Mouse (Mus musculus): ENCODE data around the gene Fam221b.

The Fam221b gene

DNA sequence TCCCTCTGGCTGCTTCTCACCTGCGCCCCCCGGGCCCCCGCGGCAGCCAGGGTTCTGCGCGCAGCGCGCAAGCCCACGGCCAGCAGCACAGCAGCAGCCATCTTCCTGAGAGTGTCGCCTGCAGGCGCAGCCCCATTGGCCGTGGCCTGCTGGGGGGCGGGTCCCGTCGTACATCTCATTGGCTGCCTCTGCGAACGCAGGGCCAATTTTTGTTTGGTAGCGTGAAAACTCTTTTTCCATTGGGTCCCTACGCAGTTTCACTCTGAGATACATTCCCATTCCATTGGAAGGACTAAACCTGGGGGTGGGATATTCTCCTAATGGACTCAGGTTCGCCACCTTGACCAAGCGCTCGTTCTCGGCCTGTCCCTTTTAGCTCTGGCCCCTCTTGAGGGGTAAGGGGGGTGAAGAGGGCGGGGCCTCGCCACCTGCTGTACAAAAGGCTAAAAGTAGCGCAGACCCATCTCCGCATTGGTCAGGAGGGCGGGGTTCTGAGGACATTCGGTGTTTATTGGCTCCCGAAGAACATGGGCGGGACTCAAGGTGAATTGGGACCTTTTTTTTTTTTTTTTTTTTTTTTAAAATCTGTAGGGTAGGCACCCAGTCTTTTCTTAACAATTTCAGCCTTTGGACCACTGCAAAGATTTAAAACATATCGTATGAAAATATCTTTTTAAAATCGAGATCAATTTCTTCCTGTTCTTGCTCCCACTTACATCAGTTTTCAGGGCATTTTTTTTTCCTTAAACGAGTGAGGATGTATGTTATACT, 12.4 kb downstream of the Fam221b start, which contains the start of gene Hint2:
Hint2 (minus strand) TSS at position 128 of the 771 bp plus-strand sequence.
- peak; percentile 84 for DNase-seq (ENCODE audit: low spot score)

DNA sequence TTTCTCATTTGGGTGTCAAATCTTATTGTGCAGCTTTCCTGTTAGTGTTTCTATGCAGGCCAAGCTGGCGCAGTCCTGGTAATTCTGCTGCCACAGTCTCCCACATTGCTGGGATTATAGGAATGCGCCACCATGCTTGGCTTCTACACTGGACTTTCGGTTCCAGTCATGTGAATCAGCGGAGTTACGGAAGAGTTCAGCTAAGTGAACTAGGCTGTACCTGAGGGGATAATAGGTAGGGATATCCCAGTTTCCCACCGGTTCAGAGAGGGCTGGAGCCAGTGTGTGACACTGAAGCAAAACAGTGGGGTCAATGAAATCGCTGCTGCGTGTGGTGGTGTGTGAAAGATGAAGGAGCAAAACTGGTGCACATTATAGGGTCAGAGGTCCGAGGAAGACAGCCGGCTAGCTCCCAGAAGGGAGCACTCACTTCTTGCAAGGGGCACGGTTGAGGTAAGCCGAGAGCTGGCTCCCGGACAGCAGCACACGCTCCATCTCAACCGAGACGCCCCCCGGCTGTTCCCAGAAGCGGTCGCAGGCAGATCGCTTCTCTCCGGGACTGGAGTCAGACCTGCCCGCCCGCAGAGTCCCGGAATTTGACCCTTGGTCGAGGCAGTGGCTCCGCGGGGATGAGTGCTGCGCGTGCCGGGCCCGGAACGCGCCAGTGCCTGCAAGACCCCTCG, 13.1 kb downstream of the Fam221b start:
- no peak for DNase-seq (ENCODE audit: low spot score)

DNA sequence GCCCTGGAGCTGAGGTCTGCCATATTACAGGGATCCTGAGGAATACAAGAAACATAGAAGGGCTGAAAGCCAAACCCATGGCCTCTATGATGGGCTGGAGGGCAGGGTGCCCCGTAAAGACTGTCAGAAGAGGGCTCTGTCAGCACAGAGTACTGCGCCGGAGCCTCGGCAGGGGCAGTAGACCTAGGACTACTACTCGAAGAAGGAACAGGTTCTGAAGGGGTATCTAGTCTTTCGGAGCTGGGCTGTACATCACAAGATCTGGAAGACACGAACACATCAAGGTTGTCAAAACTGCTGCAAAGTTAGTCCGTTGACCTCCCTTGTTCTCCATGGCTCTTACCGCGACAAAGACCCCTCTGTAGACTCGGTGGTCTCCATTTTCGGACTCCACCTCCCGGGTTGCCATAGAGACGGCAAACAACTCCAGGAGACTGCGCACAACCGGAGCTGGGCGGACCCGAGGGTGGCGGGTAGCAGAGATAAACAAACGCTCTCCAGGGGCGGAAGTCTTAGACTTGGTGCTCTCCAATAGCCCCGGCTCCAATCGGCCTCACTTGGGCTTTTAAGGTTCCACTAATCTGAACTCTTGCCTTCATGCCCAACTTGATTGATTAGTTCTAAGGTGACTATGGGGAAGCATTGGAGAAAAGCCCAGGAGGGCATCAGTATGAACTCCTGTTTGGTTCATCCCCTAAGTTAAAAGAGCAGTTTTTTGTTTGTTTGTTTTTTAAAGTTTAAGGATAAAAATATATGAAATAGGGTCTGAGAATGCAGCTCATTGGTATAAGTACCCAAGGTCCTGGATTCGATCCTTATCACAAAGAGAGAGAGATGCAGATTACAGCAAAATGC, 15.6 kb downstream of the Fam221b start, which contains the start of gene Spag8:
Spag8 (minus strand) TSS at position 434 of the 855 bp plus-strand sequence.
- no peak for DNase-seq (ENCODE audit: low spot score)

DNA sequence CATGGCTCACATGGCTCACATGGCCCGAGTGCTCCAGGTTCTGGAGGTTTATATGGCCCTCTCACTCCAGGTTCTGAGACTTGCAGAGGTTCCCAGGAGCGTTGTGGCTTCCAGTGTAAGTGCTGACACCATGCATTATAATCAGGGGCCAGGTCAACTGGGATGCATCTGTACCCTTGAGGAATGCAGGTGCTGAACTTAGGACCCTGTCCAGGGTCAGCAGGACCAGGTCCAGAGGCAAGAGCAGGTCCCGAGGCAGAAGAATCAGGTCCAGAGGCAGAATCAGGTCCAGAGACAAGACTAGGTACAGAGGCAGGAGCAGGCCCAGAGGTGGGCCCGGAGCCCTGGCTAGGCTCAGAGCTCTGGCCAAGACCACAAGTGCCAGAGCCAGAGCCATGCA, 16.2 kb downstream of the Fam221b start:
- no peak for DNase-seq (ENCODE audit: low spot score)

DNA sequence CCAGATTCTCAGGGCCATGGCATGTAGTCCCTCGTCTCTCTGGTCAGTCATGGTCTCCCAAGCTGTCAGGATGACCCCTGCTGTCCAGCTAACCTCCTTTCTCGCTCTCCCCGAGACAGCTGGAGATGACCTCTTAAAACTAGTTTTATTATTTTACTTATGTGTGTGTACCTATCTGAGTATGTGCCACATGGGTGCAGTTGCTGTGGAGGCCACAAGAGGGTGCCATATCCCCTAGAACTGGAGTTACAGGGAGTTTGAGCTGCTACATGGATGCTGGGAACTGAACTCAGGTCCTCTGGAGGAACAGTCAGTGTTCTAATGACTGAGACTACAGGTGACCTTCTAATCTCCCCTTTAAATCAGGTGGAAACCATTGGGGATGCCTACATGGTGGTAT, 19.2 kb downstream of the Fam221b start:
- no peak for DNase-seq (ENCODE audit: low spot score)

DNA sequence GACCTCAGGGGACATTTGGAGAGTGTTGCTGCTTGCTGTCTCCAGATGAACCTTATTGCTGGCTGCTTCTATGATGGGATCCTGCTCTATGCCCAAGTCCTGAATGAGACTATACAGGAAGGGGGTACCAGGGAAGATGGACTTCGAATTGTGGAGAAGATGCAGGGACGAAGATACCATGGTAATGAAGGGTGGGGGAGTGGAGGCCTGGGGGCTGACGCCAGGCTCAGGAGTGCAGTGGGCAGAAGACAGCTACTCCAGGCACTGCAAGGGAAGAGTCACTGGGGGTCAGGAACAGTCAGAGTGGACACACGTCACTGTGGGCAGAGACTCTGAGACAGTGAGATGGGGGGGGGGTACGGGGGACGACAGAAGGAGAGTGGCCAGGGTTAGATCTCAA, 28.5 kb downstream of the Fam221b start:
- no peak for DNase-seq (ENCODE audit: low spot score)

DNA sequence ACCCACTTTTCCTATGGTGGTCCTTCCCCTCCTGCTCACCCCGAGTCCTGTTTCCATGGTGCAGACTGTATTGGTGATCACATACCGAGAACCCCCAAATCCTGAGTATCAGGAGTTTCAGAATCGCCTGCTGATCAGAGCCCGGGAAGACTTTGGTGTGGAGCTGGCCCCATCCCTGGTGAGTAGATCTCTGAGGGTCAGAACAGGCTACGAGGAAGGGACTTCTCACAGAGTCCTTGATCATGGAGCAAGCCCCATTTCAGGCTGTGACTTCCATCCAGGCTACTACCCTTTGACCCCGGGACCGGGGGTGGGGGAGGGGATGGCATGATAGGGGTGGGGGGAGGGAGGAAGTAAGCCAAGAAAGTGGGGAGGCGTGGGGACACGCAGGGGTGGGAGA, 28.9 kb downstream of the Fam221b start:
- DNase-seq (ENCODE audit: low spot score): no peak

DNA sequence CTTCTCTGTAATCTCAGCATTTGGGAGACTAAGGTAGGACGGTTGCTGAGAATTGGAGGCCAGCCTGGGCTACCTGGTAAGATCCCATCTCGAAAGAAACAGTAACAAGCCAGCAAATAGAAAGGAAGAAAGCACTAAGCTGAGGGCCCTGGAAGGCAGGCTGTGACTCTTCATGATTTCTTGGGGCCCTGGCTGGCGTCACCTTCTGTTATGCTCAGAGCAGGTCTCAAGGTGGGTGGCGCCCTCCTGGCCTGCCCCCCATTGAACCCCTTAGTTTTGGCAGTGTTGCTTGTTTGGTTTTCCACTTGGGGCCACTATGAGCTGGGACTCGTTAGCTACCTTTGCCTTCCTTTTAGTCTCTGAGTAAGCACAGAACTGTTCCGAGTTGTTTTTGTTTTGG, 32.2 kb downstream of the Fam221b start:
- no peak for DNase-seq (ENCODE audit: low spot score)

DNA sequence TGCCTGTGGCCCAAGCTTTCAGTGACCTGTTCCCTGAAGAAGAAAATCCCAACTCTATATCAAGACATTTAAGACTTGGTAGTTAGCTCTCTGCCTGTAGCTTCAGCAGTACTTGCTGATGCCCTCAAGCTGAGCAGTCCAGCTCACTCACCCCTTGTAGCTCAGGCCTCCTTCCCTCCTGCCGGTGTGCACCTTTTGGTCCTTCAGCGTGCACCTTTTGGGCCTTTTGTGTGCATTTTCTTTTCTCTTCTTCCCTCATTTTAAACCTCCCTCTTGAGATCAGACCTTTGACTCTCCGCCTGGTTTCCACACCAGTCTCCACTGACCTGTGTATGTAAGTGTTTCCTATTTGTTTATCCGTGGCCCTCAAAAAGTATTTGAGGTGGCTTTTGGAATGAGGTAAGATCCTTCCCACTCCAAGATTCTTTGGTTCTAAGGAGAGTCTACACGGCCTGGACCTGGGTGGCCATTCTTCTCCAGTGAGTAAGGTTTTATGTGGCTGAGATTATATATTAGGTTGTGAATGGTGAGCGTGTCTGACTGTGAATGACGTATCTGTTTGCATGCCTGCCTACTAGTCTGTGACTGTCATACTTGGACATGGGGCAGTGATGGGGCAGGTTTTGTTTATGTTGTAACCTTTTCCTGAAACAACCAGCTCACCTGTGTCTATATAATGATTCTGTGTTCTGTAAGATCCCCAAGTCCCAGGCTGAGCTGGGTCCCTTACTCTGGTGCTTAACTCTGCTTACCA, 34.1 kb downstream of the Fam221b start:
- no peak for DNase-seq (ENCODE audit: low spot score)

DNA sequence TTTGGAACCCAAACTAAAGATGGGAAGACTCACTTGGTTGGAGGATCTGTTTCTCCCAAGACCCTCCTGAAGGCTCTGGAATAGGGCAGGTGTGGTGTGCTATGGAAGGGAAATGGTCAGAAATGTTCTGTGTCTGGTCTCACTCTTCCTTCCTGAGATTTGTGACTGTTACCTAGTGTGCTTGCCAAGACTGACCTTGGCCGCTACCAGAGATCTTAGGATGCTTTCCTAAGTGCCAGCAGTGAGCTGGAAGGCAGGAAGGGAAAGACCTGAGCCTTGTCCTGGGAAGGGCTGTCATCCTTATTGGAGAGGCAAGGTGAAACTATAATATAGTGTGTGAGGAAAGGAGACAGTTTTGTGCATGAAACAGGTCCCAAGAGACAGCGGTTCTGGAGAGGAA, 35.2 kb downstream of the Fam221b start:
- DNase-seq (ENCODE audit: low spot score): no peak

DNA sequence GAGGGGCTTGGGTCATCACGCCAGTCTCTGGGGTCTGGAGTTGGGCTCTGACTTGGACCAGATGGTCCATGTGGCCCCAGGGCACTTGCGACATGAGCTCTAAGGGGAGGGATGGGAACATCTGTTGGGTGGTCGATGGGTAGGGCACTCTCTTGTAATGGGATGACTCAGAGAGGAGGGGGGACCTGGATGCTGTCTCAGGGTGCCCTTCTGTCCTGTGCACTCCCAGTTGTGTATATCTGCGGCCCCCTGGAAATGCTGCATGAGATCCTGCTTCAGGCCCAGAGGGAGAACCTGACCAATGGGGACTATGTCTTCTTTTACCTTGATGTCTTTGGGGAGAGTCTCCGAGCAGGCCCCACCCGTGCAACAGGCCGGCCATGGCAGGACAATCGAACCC, 35.6 kb downstream of the Fam221b start:
- no peak for DNase-seq (ENCODE audit: low spot score)

DNA sequence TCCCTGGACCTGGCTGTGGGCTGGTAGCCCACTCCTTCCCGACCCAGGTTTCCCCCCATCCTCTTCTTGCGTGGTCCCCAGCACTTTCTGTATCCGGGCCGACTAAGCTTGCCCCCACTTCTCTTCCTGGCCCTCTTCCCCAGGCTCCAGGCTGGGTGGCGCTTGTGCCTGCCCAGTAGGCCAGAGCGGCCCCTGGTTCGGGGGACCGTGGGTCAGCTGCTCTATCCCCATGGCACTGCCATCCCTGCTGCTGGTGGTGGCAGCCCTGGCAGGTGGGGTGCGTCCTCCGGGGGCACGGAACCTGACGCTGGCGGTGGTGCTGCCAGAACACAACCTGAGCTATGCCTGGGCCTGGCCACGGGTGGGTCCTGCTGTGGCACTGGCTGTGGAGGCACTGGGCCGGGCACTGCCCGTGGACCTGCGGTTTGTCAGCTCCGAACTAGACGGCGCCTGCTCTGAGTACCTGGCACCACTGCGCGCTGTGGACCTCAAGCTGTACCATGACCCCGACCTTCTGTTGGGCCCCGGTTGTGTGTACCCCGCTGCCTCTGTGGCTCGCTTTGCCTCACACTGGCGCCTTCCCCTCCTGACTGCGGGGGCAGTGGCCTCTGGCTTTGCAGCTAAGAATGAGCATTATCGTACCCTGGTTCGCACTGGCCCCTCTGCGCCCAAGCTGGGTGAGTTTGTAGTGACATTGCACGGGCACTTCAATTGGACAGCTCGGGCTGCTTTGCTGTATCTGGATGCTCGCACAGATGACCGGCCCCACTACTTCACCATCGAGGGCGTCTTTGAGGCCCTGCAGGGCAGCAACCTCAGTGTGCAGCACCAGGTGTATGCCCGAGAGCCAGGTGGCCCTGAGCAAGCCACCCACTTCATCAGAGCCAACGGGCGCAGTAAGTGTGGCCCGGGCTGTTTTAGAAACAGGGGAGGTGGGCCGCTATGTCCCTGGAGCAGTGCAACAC, 36.7 kb downstream of the Fam221b start:
- no peak for DNase-seq (ENCODE audit: low spot score)

DNA sequence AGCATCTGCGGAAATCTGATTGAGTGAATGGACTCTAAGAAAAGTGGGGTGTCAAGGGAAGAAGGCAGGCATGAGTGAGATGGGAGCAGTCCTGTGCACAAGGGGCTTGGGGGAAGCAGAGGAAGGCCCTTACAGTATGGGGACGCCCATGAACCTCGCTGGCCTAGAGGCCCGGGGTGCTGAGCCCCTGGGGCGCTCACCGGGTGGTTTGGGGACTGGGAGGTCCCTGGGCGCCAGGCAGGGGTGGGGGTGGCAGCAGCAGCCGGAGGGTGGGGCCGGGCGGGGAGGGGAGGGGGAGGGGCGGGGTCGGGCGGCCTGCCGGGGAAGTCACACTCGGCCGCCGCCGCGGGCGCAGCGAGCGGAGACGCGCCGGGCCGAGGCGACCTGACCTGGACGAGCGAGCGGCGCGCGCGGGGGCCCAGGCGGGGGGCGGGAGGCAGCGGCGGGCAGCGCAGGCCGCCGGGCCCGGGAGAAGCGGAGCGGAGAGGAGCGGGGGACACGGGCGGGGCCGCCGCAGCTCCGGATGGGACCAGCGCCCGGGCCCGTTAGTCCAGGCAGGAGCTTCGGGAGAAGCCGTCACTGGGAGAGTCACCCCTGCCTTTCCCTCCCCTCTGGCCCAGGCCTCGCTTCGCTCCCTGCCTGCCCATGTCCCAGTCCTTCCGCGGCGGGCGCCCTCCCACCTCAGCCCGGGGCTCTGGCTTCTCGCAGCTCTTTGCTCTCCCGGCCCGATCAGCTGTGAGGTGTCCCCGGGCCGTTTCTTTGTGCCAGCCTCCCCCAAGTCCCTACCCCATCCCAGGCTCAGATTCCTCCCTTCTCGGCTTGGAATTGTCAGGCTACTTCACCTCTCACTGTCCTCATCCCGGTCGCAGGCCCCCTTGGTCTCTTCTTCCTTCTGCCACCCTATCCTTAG, 37.6 kb downstream of the Fam221b start, which contains the start of gene Npr2:
Npr2 (plus strand) TSS at position 890 of the 910 bp plus-strand sequence.
- no peak for DNase-seq (ENCODE audit: low spot score)

DNA sequence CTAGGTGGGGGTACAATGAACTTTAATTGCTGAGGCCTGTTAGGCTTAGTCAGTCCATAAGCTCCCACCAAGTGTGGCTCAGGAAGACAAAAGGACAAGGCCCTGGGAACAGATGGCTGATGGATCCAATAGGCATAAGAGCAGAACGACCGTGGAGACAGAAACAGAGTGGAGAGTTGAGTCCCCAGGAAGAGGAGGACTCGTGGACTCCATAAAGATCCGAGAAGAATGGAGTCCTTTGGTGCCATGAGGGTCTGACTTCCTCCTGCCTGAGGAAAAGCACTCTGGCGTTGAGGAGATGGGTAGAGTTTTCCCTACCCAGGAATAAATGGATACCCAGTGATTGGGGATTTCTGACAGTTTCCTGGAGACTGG, 38.3 kb downstream of the Fam221b start:
- DNase-seq (ENCODE audit: low spot score): no peak

DNA sequence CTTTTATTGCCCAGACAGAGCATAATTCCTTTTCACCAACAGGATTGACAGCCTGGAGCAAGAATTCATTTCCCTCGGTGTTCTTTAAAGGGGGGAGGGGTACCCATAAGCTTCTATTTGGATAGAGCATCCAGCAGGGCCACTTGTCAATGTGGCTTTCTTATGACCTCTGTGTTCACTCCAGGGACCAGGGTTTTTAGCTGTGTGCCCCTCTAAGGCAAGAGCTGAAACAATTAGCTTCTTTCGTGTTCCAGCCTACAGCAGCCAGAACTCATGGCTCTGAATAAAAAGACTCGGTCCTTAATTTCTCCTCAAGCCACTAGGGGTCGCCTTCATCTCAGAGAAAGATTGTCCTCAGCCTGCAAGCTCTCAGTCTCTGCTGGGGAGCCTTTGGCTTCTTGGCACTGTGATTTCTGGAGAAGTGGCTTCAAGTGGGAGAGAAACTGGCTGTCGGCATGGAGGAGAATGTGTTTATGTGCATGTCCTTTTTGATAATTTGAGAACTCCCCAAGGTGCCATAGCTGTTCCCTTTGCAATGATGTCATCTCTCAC, 38.8 kb downstream of the Fam221b start:
- peak; percentile 50 for DNase-seq (ENCODE audit: low spot score)

DNA sequence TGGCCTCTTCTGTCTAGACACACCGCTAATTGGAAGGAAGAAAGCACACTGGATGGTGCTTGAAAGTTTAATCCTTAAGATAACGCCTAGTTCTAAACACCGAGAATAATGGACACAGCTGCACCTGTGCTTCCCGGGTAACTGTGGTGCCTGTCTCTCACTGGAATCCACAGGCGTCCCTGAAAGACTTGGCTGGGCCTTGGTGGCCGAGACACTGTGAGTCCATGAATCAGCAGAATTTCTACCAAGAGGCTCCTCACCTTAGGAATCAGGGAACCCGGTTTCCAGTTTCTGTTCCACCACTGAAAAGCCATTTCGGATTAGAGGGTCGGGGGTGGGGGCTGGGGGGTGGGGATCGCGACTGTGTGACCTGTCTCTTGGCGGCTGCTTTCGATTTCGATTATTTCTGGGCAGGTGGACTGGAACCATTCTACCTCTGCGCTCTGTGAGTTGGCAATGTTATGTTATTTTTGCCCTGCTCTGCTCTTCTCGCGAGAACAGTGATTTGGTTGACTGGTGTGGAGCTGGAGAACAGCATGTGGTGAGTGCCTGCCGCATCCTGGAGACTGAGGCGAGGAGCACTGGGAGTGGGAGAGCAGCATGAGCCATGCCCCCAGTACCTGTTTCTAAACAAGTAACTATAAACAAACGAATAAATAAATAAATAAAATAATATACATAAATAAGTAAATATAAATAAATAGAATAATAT, 39.7 kb downstream of the Fam221b start:
- no peak for DNase-seq (ENCODE audit: low spot score)

DNA sequence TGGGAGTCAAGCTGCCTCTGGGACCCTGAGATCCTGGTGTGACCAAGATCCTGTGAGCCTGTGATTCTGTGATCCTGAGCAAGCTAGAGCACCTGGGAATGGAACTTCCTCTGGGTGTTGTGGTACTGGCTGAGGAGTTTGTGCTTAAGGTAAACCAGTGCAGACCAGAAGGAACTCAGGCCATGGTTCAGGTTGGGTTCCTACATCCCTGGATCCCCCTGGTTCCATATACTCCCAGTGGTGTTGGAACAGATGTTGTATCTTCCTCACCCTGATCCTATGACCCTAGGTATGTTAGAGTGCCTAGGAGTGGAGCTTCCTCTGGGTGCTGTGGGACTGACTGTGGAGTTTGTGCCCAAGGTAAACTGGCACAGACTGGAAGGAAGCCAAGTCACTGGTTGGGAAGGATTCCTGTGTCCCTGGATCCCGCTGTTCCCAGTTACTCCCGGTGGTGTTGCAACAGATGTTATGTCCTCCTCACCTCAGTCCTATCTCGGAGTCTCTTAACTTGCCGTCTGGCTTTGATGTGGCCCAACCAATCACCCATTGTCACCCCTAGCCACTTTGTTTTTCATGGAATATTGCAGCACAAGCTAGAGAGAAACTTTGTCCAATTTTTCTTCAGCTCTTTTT, 48.7 kb downstream of the Fam221b start:
- DNase-seq (ENCODE audit: low spot score): no peak

Data from spleen, adult 12 weeks (tissue).